Mouse (Mus musculus): ENCODE data around the gene Spef1.

Spef1 gene

DNA sequence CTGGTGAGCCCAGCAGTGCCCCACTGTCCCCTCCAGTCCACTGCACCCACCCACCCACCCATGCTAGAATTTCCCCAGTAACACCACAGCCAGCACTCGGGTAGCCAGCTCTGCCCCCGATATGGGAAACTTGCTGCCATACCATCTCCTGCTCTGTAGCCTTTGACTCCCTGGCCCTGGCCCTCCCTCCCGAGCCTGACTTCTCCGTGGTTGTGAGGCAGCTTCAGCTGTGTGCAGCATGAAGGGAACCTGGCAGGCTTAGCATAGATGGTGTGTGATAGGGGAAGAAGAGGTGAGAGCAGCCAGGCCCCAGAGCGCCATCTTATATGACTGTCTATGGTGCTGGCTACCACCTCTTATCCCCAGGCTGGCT is 46.6 kb downstream of the Spef1 start:
- no peak for DNase-seq

DNA sequence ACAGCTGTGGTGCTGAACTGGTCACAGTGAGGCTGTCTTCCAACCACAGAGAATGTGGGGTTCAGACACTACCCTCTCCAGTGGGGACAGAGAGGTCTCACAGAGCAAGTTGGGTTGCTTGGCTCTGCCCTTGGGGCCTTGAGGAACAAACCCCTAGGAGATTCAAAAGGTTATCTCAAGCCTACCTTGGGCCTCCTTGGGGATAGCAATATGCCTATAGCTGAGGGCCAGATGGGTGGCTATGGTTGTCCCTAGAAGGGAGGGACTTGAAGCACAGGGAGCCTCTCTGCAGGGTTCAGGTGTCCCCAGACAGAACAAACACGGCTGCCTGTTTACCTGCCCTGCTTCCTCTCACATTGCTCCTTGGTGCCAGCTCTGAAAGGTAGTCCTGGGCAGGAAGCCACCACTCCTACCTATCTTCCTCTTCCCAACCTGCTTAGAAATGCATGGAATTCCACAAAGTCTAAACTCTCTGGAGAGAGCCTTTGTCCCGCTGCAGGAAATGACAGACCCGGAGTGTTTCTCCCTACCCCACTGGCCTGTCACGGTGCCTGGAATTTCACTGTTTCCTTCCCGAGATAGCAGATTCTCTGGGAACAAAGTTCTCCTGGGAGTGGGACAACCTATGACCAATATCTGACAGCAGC is 47.1 kb downstream of the Spef1 start:
- no peak for DNase-seq

DNA sequence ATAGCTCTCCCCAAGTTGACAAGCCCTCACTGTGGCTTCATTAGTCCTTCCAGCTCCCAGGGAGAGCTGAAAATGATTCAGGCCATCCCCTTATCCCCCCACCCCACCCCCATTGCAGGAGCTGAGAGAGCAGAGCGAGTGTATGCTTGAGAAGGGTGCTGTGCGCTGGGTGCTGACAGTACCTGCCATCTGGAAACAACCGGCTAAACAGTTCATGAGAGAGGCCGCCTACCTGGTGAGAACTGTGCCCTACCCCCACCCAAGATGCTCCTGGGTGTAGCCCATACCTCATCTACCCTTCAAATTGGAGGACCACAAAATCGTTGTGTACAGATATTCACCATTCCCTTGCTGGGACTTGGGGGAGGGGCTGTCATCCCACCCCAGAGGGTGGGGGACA is 47.8 kb downstream of the Spef1 start:
- no peak for DNase-seq

DNA sequence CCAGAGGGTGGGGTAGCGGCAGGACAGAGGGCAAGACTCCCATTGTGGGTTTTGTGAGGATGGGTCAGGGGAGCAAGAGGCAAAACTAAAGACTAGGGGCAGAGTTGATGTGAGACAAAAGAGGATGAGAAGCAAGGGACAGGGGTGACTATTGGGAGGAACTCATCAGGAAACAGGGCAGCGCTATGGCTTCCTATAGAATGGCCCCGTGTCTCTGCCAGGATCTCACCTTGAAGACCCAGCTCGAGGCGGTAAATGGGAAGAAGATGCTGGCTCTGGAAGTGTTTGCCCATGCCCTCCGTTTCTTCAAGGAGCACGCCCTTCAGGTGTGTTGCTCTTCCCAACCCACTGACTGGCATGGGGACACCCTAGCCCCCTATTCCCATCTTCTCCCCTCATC is 48.3 kb downstream of the Spef1 start:
- DNase-seq = no peak

DNA sequence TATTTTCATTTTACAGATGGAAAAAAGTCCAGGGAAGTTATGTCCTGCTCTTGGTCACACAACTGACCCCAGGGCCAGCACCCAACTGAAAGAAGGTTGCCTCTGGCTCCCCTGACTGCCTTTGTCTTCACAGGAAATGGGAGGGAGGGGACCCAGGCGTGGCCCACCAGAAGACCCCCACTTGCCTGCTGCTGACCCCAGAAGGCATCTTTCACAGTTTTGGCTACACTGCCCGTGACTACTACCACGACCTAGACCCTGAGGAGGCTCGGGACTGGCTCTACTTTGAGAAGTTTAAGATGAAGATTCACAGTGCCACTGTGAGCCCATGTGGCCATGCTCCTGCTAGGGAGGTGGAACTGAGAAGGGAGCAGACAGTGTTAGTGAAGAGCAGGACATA is 48.8 kb downstream of the Spef1 start:
- DNase-seq = no peak

DNA sequence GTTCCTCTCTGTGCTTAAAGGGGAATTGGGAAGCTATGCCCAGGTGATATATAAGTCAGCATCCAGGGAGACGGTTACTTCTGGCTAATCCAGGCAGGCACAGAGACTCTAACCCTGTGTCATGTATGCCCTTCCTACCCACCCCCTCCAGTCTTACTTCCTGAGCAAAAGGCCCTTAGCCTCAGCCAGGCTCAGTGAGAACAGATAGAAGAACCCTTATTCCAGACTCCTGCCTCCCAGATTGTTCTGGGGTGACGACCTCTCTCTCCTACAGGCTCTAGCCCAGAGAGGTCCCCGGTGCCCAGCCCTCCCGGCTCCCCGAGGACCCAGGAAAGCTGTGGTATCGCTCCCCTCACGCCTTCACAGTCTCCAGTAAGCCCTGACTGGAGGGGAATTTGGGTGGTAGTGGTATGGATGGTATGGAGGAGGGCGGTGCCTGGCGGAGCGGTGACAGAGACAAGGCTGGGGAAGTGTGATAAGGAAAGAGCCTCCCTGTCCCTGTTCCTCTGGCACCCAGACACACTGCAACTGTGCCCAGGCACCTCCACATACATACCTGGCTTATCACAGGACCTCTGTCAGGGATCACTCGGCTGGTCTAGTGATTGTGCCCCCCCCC is 51.5 kb downstream of the Spef1 start:
- DNase-seq = no peak

DNA sequence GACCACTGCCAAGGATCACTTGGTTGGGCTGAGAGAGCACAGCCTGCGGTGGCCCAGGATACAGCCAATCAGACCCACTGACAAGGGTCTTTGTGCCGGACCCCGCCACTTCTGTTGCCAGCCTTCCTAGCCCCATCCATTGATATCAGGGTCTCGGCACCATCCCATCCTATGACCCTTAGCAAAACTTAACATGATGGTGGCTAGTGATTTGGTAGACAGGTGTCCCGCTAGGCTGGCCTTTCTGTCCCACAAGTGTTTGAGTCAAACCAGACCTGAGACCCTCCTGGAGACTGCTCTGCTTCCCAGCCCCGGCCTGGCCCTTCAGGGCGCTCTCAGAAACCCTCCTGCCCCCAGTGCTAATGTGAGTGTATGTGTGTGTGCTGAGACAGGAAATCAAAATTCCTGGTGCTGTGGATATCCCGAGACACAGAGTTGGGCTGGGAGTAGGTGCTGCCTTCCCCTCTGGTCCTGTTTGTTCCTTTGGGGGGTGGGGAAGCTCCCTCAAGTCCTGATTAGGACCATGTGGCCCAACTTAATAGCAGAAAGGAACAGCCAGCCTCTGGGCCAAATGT is 52.2 kb downstream of the Spef1 start:
- DNase-seq = no peak

DNA sequence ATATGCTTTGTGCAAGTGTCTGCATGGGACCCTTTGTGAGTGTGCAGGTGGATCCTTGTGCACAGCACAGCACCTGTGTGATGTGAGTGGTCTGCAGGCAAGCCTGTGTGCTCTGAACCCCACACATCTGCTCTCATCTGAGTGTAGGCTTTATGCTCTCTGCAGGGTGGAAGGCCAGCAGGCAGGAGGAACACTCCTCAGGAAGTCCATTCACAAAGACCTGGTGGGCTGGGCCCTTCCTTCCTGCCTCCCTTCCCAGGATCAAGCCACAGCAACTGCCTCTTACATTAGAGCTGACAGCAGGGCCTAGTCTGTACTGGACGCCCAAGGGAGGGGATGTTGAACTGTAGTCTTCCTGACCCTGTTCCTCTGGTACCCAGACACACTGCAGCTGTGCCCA is 52.7 kb downstream of the Spef1 start:
- no peak for DNase-seq

DNA sequence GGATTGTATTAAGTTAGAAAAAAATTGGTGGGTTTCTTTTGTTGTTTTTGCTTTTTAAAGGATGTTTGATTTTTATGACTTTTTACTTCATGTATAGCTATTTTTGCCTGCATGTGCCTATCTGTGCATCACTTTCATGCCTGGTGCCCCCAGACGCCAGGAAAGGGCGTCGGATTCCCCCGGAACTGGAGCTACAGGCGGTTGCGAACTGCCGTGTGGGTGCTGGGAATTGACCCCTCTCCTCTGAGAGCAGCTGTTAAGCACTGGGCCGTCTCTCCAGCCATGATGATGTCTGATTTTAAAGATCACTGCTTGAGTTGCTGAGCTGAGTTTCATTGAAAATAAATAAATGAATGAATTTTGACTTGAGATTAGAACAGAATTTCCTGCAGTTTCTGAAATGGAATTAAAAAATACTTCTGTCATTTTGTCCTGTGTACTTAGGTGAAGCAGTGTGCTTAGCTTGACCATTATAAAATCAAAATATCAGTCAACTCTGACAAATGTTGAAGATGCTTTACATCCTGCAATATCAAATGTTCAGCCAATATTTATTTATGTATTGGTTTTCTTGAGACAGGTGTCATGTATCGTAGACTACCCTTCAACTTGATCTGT is 54.0 kb downstream of the Spef1 start, which contains the start of gene Gm11037:
Gene Gm11037 (plus strand): TSS at position 568 of the 618 bp plus-strand sequence.
- no peak for DNase-seq

DNA sequence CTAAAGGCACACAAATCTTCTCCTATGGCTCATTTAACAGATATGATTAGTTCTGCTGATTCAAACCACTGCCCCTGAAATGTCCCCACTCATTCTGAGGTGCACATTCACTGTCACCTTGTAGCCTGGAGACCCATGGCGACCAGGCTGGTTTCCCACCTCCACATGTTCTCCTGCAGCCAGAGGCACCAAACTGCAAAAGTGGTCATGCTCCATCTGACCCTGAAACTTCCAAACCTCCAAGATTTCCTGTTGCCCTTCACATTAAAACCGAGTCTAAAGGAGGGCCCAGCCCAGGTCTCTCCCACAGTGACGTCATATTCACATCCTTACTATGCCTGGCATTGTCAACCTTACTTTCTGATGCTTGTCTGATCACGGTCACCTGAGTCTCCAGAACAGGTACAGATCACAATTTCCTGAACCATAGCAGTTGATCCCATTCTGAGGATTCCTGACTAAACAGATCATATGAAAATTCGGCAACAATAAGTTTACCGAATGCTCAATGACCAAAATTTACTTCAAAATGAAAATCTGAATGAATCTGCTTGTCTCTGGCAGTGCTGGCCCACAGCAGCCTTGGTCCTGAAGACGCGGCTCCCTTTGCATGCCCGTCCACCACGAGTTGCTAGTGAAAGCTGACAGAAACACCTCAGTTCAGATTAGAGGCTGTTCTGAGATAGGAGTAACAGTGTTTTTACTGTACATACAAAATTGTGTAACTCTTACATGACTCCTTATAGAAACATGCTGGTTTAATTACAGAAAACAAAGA is 54.8 kb downstream of the Spef1 start:
- no peak for DNase-seq

DNA sequence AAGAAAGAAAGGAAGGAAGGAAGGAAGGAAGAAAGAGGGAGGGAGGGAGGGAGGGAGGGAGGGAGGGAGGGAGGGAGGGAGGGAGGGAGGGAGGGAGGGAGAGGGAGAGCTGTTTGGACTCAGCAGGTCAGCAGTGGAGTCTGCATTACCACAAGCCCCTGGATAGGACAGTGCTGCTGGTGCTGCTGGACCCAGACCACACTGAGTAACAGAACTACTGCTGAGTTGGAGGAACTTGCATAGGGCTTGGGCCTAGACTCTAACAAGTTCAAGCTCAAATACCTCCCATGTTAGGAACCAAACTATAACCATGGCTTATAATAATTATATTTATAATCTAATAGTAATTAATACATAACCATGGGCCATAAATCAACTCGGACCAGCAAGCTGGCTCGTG is 56.2 kb downstream of the Spef1 start:
- no peak for DNase-seq

DNA sequence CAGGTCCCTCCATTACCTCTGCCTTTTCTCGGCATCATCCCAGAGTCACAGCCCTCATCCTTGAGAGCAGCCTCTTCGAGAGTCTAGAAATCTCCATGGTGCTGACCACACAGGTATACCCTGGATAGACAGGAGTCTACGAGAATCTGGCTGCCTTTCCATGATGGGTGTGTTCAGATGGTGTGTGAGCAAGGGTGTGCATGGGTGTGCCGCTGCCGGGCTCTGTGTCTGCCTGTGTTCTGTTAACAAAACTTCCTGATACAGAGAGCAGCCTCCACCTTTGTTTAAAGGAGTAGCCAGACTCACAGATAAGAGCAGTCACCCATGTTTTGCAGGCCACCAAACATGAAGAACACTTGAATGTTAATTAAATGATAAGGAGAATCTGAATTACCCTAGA is 57.2 kb downstream of the Spef1 start:
- DNase-seq = no peak

DNA sequence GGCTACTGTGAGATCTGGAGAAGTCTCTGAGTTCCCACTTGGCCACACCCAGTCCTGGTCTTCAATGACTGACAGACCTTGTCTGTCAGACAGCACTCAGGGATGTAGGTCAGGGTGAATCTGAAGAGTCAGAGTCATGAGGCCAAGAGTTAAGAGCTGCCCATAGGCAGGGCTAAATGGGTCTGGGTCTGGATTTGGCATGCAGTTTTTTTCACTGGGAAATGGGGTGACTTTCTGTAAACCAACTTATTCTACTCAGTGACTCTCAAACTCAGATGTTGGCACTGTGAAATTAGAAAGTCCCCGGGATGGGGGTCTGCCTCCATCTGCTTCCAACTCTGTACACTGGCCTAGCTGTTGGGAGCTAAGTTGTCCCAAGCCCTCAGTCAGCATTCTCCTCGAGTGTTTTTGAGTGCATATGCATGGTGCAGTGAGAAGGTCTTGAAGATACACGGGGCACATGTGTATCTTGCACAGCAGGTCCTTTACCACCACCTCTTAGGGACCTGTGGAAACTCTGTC is 58.4 kb downstream of the Spef1 start:
- no peak for DNase-seq

DNA sequence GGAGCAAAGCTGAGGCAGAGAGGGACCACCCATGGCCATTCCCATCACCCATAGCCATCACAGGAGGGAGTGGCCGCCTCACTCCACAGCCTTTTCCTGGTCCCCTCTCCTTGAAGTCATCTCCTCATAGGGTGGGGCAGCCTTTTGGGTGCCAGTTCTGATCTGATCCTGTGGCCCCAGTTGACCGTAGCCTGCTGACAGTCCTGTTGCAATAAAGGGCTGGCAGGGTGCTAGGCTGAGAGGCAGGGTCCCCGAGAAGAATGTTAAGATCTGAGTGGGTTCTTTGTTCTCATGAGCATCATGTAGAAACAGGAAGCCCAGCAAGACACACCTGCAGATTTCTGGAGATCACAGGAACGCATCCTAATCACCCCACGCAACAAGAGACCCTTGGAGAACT is 58.9 kb downstream of the Spef1 start:
- no peak for DNase-seq

DNA sequence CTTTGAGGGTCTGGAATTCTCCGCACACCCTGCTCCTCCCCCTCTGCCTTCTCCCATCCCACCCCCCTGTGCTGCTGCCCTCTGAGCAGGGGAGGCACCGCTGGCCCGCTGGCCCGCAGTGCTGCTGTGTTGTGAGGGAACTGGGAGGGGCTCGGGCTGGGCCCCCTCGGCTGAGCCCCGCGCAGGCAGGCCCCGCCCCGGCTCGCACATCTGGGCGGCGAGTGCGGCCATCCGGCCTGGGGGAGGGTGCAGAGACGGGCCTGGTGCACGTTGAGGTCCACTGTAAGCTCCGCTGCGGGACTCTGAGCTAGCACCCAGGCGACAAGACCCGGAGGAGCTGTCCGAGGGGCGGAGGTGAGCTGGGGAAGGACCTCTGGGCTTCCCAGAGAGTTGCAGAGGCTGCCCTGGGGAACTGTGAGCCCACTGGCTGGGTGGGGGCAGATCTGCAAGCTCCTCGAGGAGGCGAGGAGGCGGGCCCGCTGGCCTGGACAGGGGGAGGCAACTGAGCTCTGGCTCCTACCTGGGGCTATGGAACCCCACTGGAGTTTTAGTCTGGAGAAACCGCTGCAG is 59.8 kb downstream of the Spef1 start, which contains the start of gene Hspa12b:
Gene Hspa12b (plus strand): TSS at position 120 of the 570 bp plus-strand sequence.
- no peak for DNase-seq

DNA sequence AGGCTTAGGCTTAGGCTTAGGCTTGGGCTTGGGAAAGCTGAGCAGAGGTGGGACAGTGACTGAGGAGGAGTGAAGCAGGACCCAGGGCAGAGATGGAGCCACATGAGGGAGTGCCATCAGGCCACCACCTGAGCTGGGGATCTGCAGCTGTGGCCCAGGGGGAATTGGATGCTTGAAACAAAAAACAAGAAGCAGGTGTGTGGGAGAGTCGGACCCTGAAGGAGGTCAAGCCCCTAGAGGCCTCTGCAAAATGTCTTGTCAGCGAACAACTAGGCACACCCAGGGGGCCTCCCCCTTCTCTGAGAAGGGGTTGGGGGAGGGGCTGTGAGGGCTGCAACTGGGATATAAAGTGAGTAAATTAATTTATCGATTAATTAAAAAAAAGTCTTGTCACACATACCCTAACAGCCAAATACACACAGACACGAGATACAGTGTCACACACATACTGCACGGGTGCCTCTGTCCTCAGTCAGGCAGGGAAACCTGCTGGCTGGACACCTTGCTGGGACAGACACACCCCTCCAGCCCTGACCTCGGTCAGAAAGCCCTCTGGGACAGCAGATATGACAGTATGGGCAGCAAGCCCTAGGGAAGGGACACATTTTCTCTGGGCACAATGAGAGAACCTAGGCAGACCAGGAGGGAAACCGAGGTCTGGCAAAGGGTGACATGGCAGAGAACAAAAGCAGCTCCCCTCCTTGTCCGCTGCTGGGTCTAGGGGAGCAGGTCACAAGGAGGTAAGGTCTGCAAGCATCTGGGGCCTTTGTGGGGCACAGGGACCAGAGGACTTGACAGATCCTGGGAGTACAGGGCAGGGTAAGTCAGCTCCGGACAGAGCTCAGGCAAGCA is 60.9 kb downstream of the Spef1 start:
- no peak for DNase-seq

DNA sequence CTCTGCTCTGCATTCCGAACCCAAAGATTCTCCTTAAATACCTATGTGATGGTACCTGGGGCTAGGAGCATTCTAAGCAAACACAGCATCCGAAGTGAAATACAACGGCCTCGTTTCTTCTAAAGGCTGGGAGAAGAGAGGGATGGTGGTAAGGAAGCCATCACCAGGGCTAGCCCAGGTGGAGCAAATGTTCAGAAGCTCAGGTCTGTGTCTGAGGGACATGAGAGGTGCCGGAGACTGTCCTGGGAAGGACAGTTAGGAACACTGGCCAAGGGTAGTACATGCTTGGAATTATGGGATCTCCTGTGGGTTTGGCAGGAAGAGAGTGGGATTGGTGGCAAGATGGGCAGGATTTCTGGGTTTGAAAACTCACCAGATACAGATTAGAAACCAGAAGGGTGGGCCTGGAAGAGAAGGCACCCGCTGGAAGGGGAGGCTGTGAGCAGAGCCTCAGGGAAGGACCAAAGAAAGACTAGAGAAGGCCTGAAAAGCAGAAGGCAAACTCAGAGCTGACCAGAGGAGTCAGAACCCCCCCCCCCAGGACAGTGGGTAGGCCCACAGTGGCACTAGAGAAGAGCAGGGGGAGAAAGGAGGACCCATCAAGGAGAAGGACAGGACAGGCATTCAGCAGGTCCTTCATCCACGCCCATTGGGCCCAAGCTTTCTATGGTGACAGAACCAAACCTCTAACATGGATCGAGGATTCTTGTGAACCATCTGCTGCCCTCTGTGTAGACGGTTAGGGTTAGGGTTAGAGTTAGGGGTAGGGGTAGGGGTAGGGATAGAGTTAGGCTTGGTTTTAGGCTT is 61.7 kb downstream of the Spef1 start:
- no peak for DNase-seq

DNA sequence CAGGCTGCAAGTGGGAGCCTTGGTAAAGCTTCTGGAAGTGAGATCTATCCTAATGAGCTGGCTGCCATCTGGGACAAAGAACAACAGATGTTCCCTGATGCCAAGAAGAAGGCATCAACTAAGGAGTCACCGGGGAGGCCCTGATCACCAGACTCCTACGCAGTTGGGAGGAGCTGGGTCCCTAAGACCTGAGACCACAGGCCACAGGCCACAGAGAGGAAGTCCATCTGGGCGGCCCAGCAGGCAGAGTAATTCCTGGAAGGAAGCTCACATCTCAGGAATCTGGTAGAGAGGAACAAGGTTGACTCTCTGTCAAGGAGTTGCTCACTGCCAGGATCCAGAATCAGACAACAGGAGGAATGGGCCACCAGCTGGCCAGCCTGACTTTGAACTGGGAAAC is 62.9 kb downstream of the Spef1 start:
- no peak for DNase-seq
